Mouse (Mus musculus) layer of hippocampus, postnatal 10 days (tissue): ENCODE measurements around the gene Vpreb2. TPM values are rescaled to one million over a fixed set of nuclear protein-coding genes. Genes with fewer than 3 reads are reported as not detected.
"Not testable (repeated sequence)": the region's sequence is repeated elsewhere in the genome, so short reads cannot be mapped to it uniquely, and the experiment has no call there.

Experiments used
- DNase-seq, 2 experiments: peaks; one replicate each; pipeline ENCODE4 v3.0.0; 2021; ENCODE audit warnings: low spot score in 2 of 2
- long read RNA-seq: library from polyadenylated mRNA; stranded (forward); transcript quantifications from one replicate; pipeline ENCODE4 v2.0.0, GENCODE M21; 2023
- total RNA-seq, 2 experiments: library from RNA; stranded (reverse); gene quantifications; 2 replicates each; pipeline ENCODE4 v1.2.3; 2021

The Vpreb2 gene
- not detected for total RNA-seq
- long read RNA-seq = 0 reads

- DNase-seq = no peak
Observed at GRCm38 (mm10) chr16:17980128-17980527, at the start of gene Vpreb2. Vpreb2 (plus strand) TSS chr16:17980428.

GRCm38 (mm10) chr16:17931906-17932460 lies 48.2 kb upstream of the Vpreb2 start:
- no peak for DNase-seq

- no peak for DNase-seq
Observed at GRCm38 (mm10) chr16:17933594-17934444, 46.4 kb upstream of the Vpreb2 start.

- no peak for DNase-seq
Observed at GRCm38 (mm10) chr16:17934445-17934910, 45.8 kb upstream of the Vpreb2 start.

- no peak for DNase-seq
Observed at GRCm38 (mm10) chr16:17936776-17937175, 43.5 kb upstream of the Vpreb2 start.

GRCm38 (mm10) chr16:17938187-17938586 lies 42.0 kb upstream of the Vpreb2 start:
- DNase-seq = no peak

- DNase-seq = peak in 1 of 2 experiments; percentile 43
Observed at GRCm38 (mm10) chr16:17938821-17939220, 41.4 kb upstream of the Vpreb2 start.

- no peak for DNase-seq
Observed at GRCm38 (mm10) chr16:17939255-17939751, 40.9 kb upstream of the Vpreb2 start.

- no peak for DNase-seq
Observed at GRCm38 (mm10) chr16:17943466-17943865, 36.8 kb upstream of the Vpreb2 start.

GRCm38 (mm10) chr16:17945081-17945831 lies 35.0 kb upstream of the Vpreb2 start:
- DNase-seq = no peak

- no peak for DNase-seq
Observed at GRCm38 (mm10) chr16:17949421-17949877, 30.8 kb upstream of the Vpreb2 start.

- no peak for DNase-seq
Observed at GRCm38 (mm10) chr16:17950068-17950467, 30.2 kb upstream of the Vpreb2 start.

GRCm38 (mm10) chr16:17951618-17952017 lies 28.6 kb upstream of the Vpreb2 start:
- no peak for DNase-seq

- DNase-seq = not testable (repeated sequence)
Observed at GRCm38 (mm10) chr16:17956052-17956638, 24.1 kb upstream of the Vpreb2 start.

GRCm38 (mm10) chr16:17962091-17962490 lies 18.1 kb upstream of the Vpreb2 start:
- DNase-seq = no peak

- no peak for DNase-seq
Observed at GRCm38 (mm10) chr16:17971853-17972252, 8.4 kb upstream of the Vpreb2 start.

- not testable (repeated sequence) for DNase-seq
Observed at GRCm38 (mm10) chr16:17977840-17978239, 2.4 kb upstream of the Vpreb2 start.

- DNase-seq = no peak
Observed at GRCm38 (mm10) chr16:17983201-17983600, 3.0 kb downstream of the Vpreb2 start.

GRCm38 (mm10) chr16:17984231-17984630 lies 4.0 kb downstream of the Vpreb2 start:
- DNase-seq = no peak

- DNase-seq = no peak
Observed at GRCm38 (mm10) chr16:17985078-17985477, 4.8 kb downstream of the Vpreb2 start.
